Mouse (Mus musculus): ENCODE results near the gene 4930455H04Rik.

DNA sequence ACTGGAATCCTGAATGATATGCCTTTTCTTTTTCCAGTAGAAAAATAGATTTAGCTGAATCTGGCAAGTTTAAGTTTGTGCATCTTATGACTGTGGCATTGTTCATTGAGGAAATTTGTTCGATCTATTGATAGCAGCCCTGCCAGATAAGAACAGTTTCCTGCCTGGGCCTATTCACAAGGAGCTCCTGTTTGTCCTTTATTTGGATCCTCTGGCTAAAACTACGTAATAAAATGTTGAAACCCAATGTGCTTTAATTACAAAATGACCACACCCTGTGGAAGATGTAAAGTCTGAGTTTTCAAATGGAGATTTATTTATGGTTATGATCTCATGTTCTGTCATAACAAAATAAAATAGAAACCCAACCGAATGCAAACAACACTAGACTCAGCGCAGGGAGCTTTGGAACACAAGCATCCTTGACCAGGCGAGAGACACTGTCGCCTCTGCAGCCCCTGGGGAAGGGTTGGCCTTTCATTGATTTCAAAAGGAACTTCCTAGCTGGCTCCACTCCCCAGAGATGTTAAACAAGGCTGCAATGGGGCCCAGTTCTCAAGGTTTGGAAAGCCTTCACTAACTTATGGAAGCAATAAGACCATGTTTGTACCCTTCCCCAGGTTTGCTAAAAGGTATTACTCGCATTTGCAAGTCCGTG, 15.7 kb upstream of the 4930455H04Rik start:
- TF ChIP-seq CTCF (IDR thresholded peaks at IDR 0.05; ENCODE audit: borderline replicate concordance, insufficient read depth, low read depth, low read length) (no peak), POLR2A (IDR thresholded peaks at IDR 0.05; ENCODE audit: borderline replicate concordance, insufficient read depth, low read length) (no peak)

Measured in cerebellum, adult 2 months (tissue).